Mouse (Mus musculus): ENCODE measurements at regions not wholly inside any gene's neighbourhood (a gene's known extent, or its start where the extent isn't known, plus 50 kb on each side); places are given as distances from the start of the nearest gene placed in this dataset.

DNA sequence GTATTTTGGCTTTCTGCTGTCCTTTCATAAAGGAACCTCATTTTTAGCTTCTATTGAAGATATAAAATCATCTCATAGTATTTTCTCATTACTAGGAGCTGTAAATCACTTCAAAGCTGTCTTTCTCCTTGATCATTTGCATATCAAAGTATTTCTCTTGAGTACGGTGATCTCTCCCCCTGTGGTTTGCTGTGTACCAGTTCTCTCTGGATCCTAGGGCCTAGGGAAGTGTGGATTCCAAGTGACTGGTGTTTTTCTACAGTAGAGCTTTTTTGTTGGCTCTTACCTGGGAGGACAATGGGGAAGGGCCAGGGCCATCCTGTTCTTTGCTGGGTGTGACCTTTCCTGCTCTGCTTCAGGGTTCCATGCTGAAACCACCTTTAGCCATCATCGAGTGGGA, 253.9 kb downstream of the Enc1 start:
- 0 out of 2 replicates have a peak, but pooled peaks cover under 1% of the 10 kb centered on the region for H3K4me1 ChIP-seq (ENCODE audit: control insufficient read depth, insufficient read depth, low read length)
- H3K9ac ChIP-seq (replicated peaks; ENCODE audit: low read depth, low read length) = no peak overlapping the region
- H3K27ac ChIP-seq (ENCODE audit: low read depth, low read length) = no peak overlapping the region
- H3K4me3 ChIP-seq (ENCODE audit: low read depth, low read length) = no peak overlapping the region
- H3K4me2 ChIP-seq (ENCODE audit: low read depth, low read length) = no peak overlapping the region
- no peaks in the 10 kb centered on the region for H3K36me3 ChIP-seq (ENCODE audit: control insufficient read depth, insufficient read depth, low read length)
- no peaks in the 10 kb centered on the region for H3K27me3 ChIP-seq (ENCODE audit: control insufficient read depth, insufficient read depth, low read length)
- ATAC-seq (ENCODE audit: low read depth) = no peak
- 74% methylated on average over 2 of the region's 2 CpGs for WGBS
- no peaks in the 10 kb centered on the region for H3K9me3 ChIP-seq (ENCODE audit: control insufficient read depth, low read length)

DNA sequence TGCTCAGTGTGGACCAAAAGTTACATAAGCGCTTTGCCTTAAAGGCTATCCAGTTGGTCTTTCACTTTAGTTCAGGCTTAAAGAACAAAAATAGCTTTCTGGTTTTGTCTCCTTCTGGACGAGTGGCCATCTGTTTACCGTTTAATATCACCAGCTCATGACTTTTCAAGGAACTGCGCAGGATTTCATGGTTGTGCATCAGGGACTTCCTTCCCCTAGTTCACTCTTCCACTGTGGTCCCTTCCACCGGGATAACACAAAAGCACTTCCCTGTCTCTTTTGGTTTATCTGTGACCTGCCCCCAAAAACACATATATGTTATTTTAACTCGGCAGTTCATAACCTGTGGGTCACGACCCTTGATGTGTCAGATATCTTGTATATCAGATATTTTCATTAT, 252.9 kb downstream of the Enc1 start:
- no peak for ATAC-seq (ENCODE audit: low read depth)
- Histone ChIP-seq H3K4me1 (ENCODE audit: control insufficient read depth, insufficient read depth, low read length) (peaks cover 8% of the 10 kb centered on the region), H3K4me2 (ENCODE audit: low read depth, low read length) (no peak overlapping the region), H3K27me3 (ENCODE audit: control insufficient read depth, insufficient read depth, low read length) (no peaks in the 10 kb centered on the region), H3K36me3 (ENCODE audit: control insufficient read depth, insufficient read depth, low read length) (no peaks in the 10 kb centered on the region), H3K9me3 (ENCODE audit: control insufficient read depth, low read length) (no peaks in the 10 kb centered on the region), H3K9ac (replicated peaks; ENCODE audit: low read depth, low read length) (no peak overlapping the region), H3K4me3 (ENCODE audit: low read depth, low read length) (no peak overlapping the region), H3K27ac (ENCODE audit: low read depth, low read length) (no peak overlapping the region)
- WGBS = 84% methylated on average over 7 of the region's 7 CpGs

DNA sequence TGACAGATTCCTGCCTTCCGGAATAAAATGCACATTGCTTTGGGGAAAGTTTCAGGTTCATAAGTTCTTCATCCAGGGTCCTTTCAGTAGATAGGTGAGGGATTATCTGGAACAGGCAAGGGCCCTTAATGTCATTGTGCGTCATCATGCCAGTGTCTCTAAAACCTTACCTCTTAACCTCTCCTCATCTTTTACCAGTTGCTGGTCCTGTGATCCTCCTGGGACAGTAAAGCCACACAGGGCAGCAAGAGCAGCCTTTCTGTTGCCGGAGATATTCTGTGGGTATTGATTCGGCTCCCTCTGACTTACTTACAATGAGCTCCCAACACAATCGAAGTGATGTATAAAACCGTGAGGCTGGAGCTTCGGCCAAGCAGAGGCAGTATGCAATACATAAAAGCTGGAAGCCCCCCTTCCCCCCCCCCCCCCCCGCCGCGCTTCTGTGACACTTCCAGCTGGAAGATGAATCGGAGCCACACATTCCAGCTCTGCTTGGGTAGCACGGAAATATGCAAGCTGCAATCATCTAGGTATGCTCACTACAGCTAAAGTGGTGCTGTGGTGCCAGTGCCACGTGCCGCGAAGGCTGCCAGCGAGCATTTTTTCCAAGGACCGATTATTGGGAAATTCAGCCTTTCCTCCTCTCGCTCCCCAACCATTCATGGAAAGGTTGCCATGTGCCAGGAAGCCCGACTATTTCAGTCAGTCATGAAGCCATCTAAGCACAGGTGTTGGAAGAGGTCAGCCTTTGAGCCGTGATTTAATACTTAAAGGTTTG, 252.2 kb downstream of the Enc1 start:
- Histone ChIP-seq H3K9me3 (ENCODE audit: control insufficient read depth, low read length) (no peaks in the 10 kb centered on the region), H3K27ac (ENCODE audit: low read depth, low read length) (no peak overlapping the region), H3K9ac (replicated peaks; ENCODE audit: low read depth, low read length) (no peak overlapping the region), H3K4me3 (ENCODE audit: low read depth, low read length) (no peak overlapping the region), H3K27me3 (ENCODE audit: control insufficient read depth, insufficient read depth, low read length) (no peaks in the 10 kb centered on the region), H3K4me1 (ENCODE audit: control insufficient read depth, insufficient read depth, low read length) (peaks cover 14% of the 10 kb centered on the region), H3K4me2 (ENCODE audit: low read depth, low read length) (no peak overlapping the region), H3K36me3 (ENCODE audit: control insufficient read depth, insufficient read depth, low read length) (no peaks in the 10 kb centered on the region)
- WGBS = 71% methylated on average over 19 of the region's 20 CpGs
- no peak for ATAC-seq (ENCODE audit: low read depth)

DNA sequence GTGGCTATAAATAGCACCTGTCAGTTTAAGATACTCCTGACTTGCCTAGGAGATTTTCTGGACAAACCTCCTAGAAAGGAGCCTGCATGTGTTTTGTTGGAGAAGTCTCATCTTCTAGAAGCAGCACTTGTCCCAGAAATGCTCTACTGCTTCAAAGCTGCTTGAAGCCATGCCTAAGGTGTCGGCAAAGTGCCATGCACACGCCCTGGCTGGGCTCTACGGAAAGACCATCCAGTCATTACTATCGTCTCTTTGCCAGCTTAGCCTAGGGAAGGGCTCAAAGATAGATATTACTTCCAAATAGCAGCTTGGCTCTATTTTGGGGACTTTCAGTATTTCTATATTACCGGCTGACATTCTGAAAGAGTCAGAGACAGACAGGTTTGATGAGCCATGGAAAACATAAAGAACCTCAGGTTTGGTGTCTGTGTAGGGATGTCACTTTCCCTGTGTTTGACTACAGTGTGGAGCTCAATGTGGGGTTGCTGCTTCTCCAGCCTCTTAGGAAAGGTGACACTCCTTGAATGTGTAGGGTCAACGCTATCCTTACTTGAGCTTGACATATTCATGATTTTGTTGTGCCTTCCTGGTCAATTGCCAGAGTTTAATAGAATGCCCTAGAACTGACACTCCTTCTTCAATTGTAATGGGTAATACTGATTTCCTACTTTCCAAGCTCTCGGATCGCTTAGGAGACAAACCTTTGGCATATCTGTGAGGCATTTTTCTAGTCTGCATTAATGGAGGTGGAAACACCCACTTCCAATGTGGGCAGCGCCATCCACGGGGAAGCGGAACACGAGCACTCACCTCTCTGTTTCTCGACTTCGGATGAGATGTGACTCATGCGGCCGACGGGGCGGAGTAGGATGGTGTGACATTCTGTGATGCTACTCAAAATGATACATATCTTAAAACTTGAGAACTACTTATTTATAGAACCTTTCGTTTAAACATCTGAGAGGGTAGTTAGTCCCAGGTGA, 251.3 kb downstream of the Enc1 start:
- Histone ChIP-seq H3K4me1 (ENCODE audit: control insufficient read depth, insufficient read depth, low read length) (peaks cover 18% of the 10 kb centered on the region), H3K27ac (ENCODE audit: low read depth, low read length) (no peak overlapping the region)

DNA sequence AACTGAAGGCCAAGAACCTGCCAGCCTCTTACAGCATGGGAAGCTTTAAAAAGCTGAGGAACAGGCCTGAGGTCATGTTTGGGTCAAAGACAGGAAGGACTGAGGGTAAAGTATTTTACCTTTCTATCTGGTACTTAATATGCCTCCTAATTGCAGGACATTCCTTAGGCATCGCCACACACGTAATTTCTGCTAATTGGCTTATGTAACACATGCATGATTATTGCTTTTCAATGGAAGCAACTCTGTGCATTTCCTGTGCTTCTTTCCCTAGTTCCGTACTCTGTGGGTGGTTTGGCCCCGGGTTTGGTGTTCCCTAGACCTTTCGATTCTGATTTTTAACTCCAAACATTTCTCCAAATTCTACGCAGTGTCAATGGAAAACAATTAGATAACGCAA, 249.2 kb downstream of the Enc1 start:
- 78% methylated on average over 7 of the region's 7 CpGs for WGBS
- no peaks in the 10 kb centered on the region for H3K9me3 ChIP-seq (ENCODE audit: control insufficient read depth, low read length)
- no peak overlapping the region for H3K27ac ChIP-seq (ENCODE audit: low read depth, low read length)
- no peak overlapping the region for H3K4me2 ChIP-seq (ENCODE audit: low read depth, low read length)
- H3K4me1 ChIP-seq (ENCODE audit: control insufficient read depth, insufficient read depth, low read length) = peaks cover 18% of the 10 kb centered on the region
- H3K36me3 ChIP-seq (ENCODE audit: control insufficient read depth, insufficient read depth, low read length) = no peaks in the 10 kb centered on the region
- no peak overlapping the region for H3K4me3 ChIP-seq (ENCODE audit: low read depth, low read length)
- no peaks in the 10 kb centered on the region for H3K27me3 ChIP-seq (ENCODE audit: control insufficient read depth, insufficient read depth, low read length)
- no peak for ATAC-seq (ENCODE audit: low read depth)
- H3K9ac ChIP-seq (replicated peaks; ENCODE audit: low read depth, low read length) = no peak overlapping the region

More for the DNA sequence above, 251.3 kb downstream of the Enc1 start:
- ATAC-seq (ENCODE audit: low read depth) = no peak
- whole genome bisulfite sequencing = 96% methylated on average over 19 of the region's 19 CpGs
- Histone ChIP-seq H3K27me3 (ENCODE audit: control insufficient read depth, insufficient read depth, low read length) (no peaks in the 10 kb centered on the region), H3K4me3 (ENCODE audit: low read depth, low read length) (no peak overlapping the region), H3K9me3 (ENCODE audit: control insufficient read depth, low read length) (no peaks in the 10 kb centered on the region), H3K4me2 (ENCODE audit: low read depth, low read length) (no peak overlapping the region), H3K36me3 (ENCODE audit: control insufficient read depth, insufficient read depth, low read length) (no peaks in the 10 kb centered on the region), H3K9ac (replicated peaks; ENCODE audit: low read depth, low read length) (no peak overlapping the region)

DNA sequence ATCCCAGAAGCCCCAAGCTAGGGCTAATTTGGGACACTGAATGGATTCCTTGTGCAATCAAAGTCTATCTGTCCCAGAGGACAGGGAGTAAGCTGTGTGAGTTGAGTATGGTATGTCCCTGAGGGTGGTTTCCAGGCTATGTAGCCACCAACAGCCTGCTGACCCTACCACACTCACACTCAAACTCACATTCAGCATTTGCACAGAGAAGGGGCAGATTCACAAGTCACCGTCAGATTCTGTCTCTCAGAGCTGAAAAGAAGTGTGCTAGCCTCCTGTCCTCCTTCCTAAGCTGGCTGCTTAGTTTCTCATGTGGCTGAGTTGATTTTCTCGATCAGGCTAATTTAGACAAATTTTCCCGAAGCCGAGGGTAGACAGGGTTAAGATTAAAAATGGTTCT, 248.8 kb downstream of the Enc1 start:
- H3K27me3 ChIP-seq (ENCODE audit: control insufficient read depth, insufficient read depth, low read length) = no peaks in the 10 kb centered on the region
- H3K27ac ChIP-seq (ENCODE audit: low read depth, low read length) = no peak overlapping the region
- H3K4me2 ChIP-seq (ENCODE audit: low read depth, low read length) = no peak overlapping the region
- no peaks in the 10 kb centered on the region for H3K9me3 ChIP-seq (ENCODE audit: control insufficient read depth, low read length)
- H3K4me1 ChIP-seq (ENCODE audit: control insufficient read depth, insufficient read depth, low read length) = peaks cover 18% of the 10 kb centered on the region
- WGBS = 71% methylated on average over 4 of the region's 4 CpGs
- H3K4me3 ChIP-seq (ENCODE audit: low read depth, low read length) = no peak overlapping the region
- ATAC-seq (ENCODE audit: low read depth) = no peak
- no peaks in the 10 kb centered on the region for H3K36me3 ChIP-seq (ENCODE audit: control insufficient read depth, insufficient read depth, low read length)
- H3K9ac ChIP-seq (replicated peaks; ENCODE audit: low read depth, low read length) = no peak overlapping the region

DNA sequence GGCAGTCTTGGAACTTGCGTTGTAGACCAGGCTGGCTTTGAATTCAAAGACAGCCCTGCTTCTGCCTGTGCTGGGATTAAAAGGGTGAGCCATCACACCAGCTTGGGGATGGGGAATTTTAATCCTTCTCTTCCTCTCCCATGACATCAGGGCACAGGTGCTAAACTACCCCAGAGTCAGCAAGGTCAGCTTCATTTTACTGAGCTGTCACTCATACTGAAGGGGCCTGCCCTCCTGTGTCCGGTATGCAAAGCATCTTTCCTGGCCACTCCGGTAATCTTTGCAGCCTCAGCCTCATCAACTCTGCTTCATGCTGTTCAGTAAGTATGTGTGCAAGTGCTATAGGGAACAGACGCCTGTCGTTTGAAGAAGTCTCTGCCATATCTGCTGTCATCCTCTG, 248.1 kb downstream of the Enc1 start:
- H3K36me3 ChIP-seq (ENCODE audit: control insufficient read depth, insufficient read depth, low read length) = no peaks in the 10 kb centered on the region

DNA sequence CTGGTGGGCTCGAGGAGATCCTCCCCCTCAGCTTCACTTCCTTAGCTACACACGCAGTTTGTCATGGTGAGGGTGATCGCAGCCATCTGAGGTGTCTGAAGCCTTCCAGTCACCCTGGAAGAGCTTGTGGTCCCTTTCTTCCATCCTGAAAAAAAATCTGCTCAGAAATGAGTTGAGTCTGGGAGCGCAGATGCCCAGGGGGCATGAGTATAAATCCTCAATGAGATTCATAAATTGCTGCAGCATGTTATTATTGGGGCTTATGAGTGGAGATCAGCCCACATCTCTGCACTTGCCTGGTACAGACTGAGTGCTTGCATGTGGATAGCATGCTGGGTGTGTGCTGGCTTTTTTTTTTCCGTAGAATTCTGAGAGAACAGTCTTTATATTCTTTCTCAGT, 247.6 kb downstream of the Enc1 start:
- Histone ChIP-seq H3K36me3 (ENCODE audit: control insufficient read depth, insufficient read depth, low read length) (no peaks in the 10 kb centered on the region), H3K27ac (ENCODE audit: low read depth, low read length) (no peak overlapping the region), H3K4me1 (ENCODE audit: control insufficient read depth, insufficient read depth, low read length) (peaks cover 18% of the 10 kb centered on the region), H3K9ac (replicated peaks; ENCODE audit: low read depth, low read length) (no peak overlapping the region), H3K9me3 (ENCODE audit: control insufficient read depth, low read length) (no peaks in the 10 kb centered on the region), H3K4me3 (ENCODE audit: low read depth, low read length) (no peak overlapping the region), H3K4me2 (ENCODE audit: low read depth, low read length) (no peak overlapping the region), H3K27me3 (ENCODE audit: control insufficient read depth, insufficient read depth, low read length) (no peaks in the 10 kb centered on the region)
- WGBS = 48% methylated on average over 5 of the region's 5 CpGs
- no peak for ATAC-seq (ENCODE audit: low read depth)

More for the DNA sequence above, 248.1 kb downstream of the Enc1 start:
- WGBS = 46% methylated on average over 5 of the region's 5 CpGs
- no peak overlapping the region for H3K4me3 ChIP-seq (ENCODE audit: low read depth, low read length)
- H3K9me3 ChIP-seq (ENCODE audit: control insufficient read depth, low read length) = no peaks in the 10 kb centered on the region
- H3K27me3 ChIP-seq (ENCODE audit: control insufficient read depth, insufficient read depth, low read length) = no peaks in the 10 kb centered on the region
- peaks cover 18% of the 10 kb centered on the region for H3K4me1 ChIP-seq (ENCODE audit: control insufficient read depth, insufficient read depth, low read length)
- H3K27ac ChIP-seq (ENCODE audit: low read depth, low read length) = no peak overlapping the region
- no peak overlapping the region for H3K9ac ChIP-seq (replicated peaks; ENCODE audit: low read depth, low read length)
- no peak overlapping the region for H3K4me2 ChIP-seq (ENCODE audit: low read depth, low read length)
- ATAC-seq (ENCODE audit: low read depth) = no peak
